Mouse (Mus musculus) heart, adult 2 months (tissue): ENCODE results near the gene Gm10277. TPM values are rescaled to one million over a fixed set of nuclear protein-coding genes. Genes with fewer than 3 reads are reported as not detected.
A peak's percentile ranks its signal among the peaks of the same experiment; 100 is the strongest.

Source experiments
- DNase-seq, 2 experiments: peaks; one replicate each; pipeline ENCODE4 v3.0.0; 2021
- H3K27ac ChIP-seq: fragments of 200-600 bp; 2 replicates; pipeline ENCODE4 v1.8.1; 2022
- H3K27me3 ChIP-seq: fragments of 200-500 bp; 2 replicates; pipeline ENCODE4 v1.6.1; 2012; ENCODE audit warnings: mild to moderate bottlenecking, low read length, inconsistent platforms, mixed read lengths; ENCODE audit not compliant: control insufficient read depth, insufficient read depth
- H3K36me3 ChIP-seq: fragments of 200-500 bp; 2 replicates; pipeline ENCODE4 v1.6.1; 2012; ENCODE audit warnings: low read length, inconsistent platforms; ENCODE audit not compliant: control insufficient read depth, insufficient read depth
- H3K4me1 ChIP-seq: fragments of 200-500 bp; 2 replicates; pipeline ENCODE4 v1.6.1; 2011; ENCODE audit warnings: low read length; ENCODE audit not compliant: control insufficient read depth, insufficient read depth
- H3K4me3 ChIP-seq: fragments of 200-600 bp; 2 replicates; pipeline ENCODE4 v1.8.1; 2022
- H3K79me2 ChIP-seq: fragments of 200-500 bp; replicated peaks from 2 replicates; pipeline ENCODE4 v1.6.1; 2012; ENCODE audit warnings: mild to moderate bottlenecking, inconsistent platforms, low read length, moderate library complexity, mixed read lengths; ENCODE audit not compliant: control insufficient read depth, insufficient read depth
- H3K9ac ChIP-seq: fragments of 200-500 bp; 2 replicates; pipeline ENCODE4 v1.6.1; 2012; ENCODE audit warnings: low read depth, mild to moderate bottlenecking, control low read depth, inconsistent platforms, low read length, mixed read lengths
- CTCF ChIP-seq: fragments of 200-600 bp; IDR thresholded peaks from 2 replicates; pipeline ENCODE4 v1.8.1; 2022; ENCODE audit warnings: antibody characterized with exemption, mild to moderate bottlenecking, moderate library complexity
- EP300 ChIP-seq: fragments of 200-500 bp; IDR thresholded peaks from 2 replicates; pipeline ENCODE4 v1.6.1; 2011; ENCODE audit warnings: low read depth, low read length, control low read depth; ENCODE audit not compliant: insufficient read depth
- POLR2A ChIP-seq: fragments of 200-500 bp; IDR thresholded peaks from 2 replicates; pipeline ENCODE4 v1.6.1; 2011; ENCODE audit warnings: mild to moderate bottlenecking, low read depth, low read length, control low read depth; ENCODE audit not compliant: insufficient read depth
- WGBS: fragments of 180-500 bp; shearing (Covaris S2); methylation state at CpG from one replicate; pipeline ENCODE4 v1.1.7; 2018; 5-methylcytosine and 5-hydroxymethylcytosine counted together
- intact Hi-C: fragments of 180-260 bp; cut with DNase I; formaldehyde crosslinking; loops from one replicate; pipeline ENCODE4 v1.15.1; 2025
- polyA plus RNA-seq: library from polyadenylated mRNA; depleted of rRNA; stranded (reverse); fragments of >200 nt; gene quantifications from 2 replicates; pipeline ENCODE4 v1.2.3, GENCODE M21; 2012
- total RNA-seq, 2 experiments: library from RNA; stranded (reverse); gene quantifications; 2 replicates each; pipeline ENCODE4 v1.2.3; 2021

Gm10277 gene
- total and polyA plus RNA-seq, 3 experiments: not detected

GRCm38 (mm10) chr11:77791241-77791727 lies 3.7 kb upstream of the Gm10277 start:
- Histone ChIP-seq H3K4me1 (peaks cover 16% of the 10 kb centered on the region), H3K27ac (peak overlapping the region; percentile 53), H3K9ac (peak overlapping the region; percentile 21; the same call in 1 of the 2 replicates), H3K79me2 (0 out of 2 replicates have a peak, but pooled peaks cover 1% of the 10 kb centered on the region), H3K4me3 (no peak overlapping the region), H3K27me3 (no peaks in the 10 kb centered on the region), H3K36me3 (peaks cover 6% of the 10 kb centered on the region)
- intact Hi-C loops: no loop called here
- DNase-seq: no peak
- WGBS: 42% methylated on average over 8 of the region's 8 CpGs
- TF ChIP-seq CTCF: no peak
- no peak for TF ChIP-seq EP300
- no peak for TF ChIP-seq POLR2A

GRCm38 (mm10) chr11:77790286-77790685 lies 2.7 kb upstream of the Gm10277 start:
- WGBS: 16% methylated on average over 9 of the region's 9 CpGs
- Histone ChIP-seq H3K4me1 (peaks cover 25% of the 10 kb centered on the region), H3K4me3 (no peak overlapping the region), H3K27me3 (no peaks in the 10 kb centered on the region), H3K27ac (peak overlapping the region; percentile 41), H3K36me3 (peaks cover 6% of the 10 kb centered on the region), H3K79me2 (no peaks in the 10 kb centered on the region), H3K9ac (peak overlapping the region; percentile 18; the same call in 1 of the 2 replicates)
- peak in 1 of 2 experiments; percentile 27 for DNase-seq
- intact Hi-C loops: no loop called here
- no peak for TF ChIP-seq EP300
- no peak for TF ChIP-seq CTCF
- no peak for TF ChIP-seq POLR2A

- Histone ChIP-seq H3K27ac (no peak overlapping the region), H3K4me3 (no peak overlapping the region), H3K4me1 (peaks cover 29% of the 10 kb centered on the region), H3K36me3 (peaks cover 6% of the 10 kb centered on the region), H3K27me3 (no peaks in the 10 kb centered on the region), H3K79me2 (no peaks in the 10 kb centered on the region), H3K9ac (no peak overlapping the region)
- DNase-seq: no peak
- intact Hi-C loops: no loop called here
- WGBS: 94% methylated on average over 5 of the region's 5 CpGs
- TF ChIP-seq POLR2A (no peak), CTCF (no peak), EP300 (no peak)
Observed at GRCm38 (mm10) chr11:77789512-77789911, 2.0 kb upstream of the Gm10277 start.

GRCm38 (mm10) chr11:77785768-77786561 lies 1.6 kb downstream of the Gm10277 start:
- intact Hi-C loops: loop anchor here (2.0 kb wide), 1 partner anchor 19 kb away; no protein-coding TSS in a partner anchor

GRCm38 (mm10) chr11:77785396-77785767 lies 2.2 kb downstream of the Gm10277 start:
- H3K27ac ChIP-seq: peak overlapping the region; percentile 81
- H3K36me3 ChIP-seq: no peaks in the 10 kb centered on the region
- H3K4me3 ChIP-seq: peak overlapping the region; percentile 1; the same call in 1 of the 2 replicates
- peaks cover 46% of the 10 kb centered on the region for H3K4me1 ChIP-seq
- intact Hi-C loops: loop anchor here (2.0 kb wide), 1 partner anchor 19 kb away; no protein-coding TSS in a partner anchor
- TF ChIP-seq EP300: no peak
- no peak for TF ChIP-seq POLR2A
- no peak for TF ChIP-seq CTCF
- DNase-seq: no peak
- H3K79me2 ChIP-seq: no peaks in the 10 kb centered on the region
- H3K27me3 ChIP-seq: no peaks in the 10 kb centered on the region
- 6% methylated on average over 5 of the region's 5 CpGs for WGBS
- H3K9ac ChIP-seq: peak overlapping the region; percentile 2; the same call in 1 of the 2 replicates

More at GRCm38 (mm10) chr11:77785768-77786561, 1.6 kb downstream of the Gm10277 start:
- H3K27me3 ChIP-seq: no peaks in the 10 kb centered on the region
- H3K27ac ChIP-seq: peak overlapping the region; percentile 81
- H3K9ac ChIP-seq: peak overlapping the region; percentile 20
- WGBS: 20% methylated on average over 7 of the region's 7 CpGs
- TF ChIP-seq CTCF (no peak), EP300 (0 out of 2 replicates have a peak, but pooled peaks have one; percentile 13), POLR2A (0 out of 2 replicates have a peak, but pooled peaks have one; percentile 9)
- peaks cover 49% of the 10 kb centered on the region for H3K4me1 ChIP-seq
- H3K36me3 ChIP-seq: no peaks in the 10 kb centered on the region
- no peaks in the 10 kb centered on the region for H3K79me2 ChIP-seq
- H3K4me3 ChIP-seq: peak overlapping the region; percentile 1; the same call in 1 of the 2 replicates
- peak; percentile 63 to 74 for DNase-seq

- peaks cover 43% of the 10 kb centered on the region for H3K4me1 ChIP-seq
- no peak overlapping the region for H3K4me3 ChIP-seq
- TF ChIP-seq CTCF (no peak), POLR2A (no peak), EP300 (no peak)
- no peak for DNase-seq
- H3K36me3 ChIP-seq: no peaks in the 10 kb centered on the region
- peak overlapping the region; percentile 81 for H3K27ac ChIP-seq
- WGBS: 37% methylated on average over 9 of the region's 9 CpGs
- no peaks in the 10 kb centered on the region for H3K27me3 ChIP-seq
- H3K79me2 ChIP-seq: no peaks in the 10 kb centered on the region
- no peak overlapping the region for H3K9ac ChIP-seq
- intact Hi-C loops: loop anchor here (2.0 kb wide), 1 partner anchor 18 kb away; no protein-coding TSS in a partner anchor
Observed at GRCm38 (mm10) chr11:77784894-77785293, 2.7 kb downstream of the Gm10277 start.
